Mouse (Mus musculus) subcutaneous adipose tissue, adult 2 months (tissue): ENCODE measurements around the gene Mecr. TPM values are rescaled to one million over a fixed set of nuclear protein-coding genes. Genes with fewer than 3 reads are reported as not detected.

ENCODE experiments used
- polyA plus RNA-seq: library from polyadenylated mRNA; depleted of rRNA; stranded (reverse); fragments of >200 nt; gene quantifications from 2 replicates; pipeline ENCODE4 v1.2.3, GENCODE M21; 2012; ENCODE audit warnings: low replicate concordance; rRNA removed

Gene Mecr
- polyA plus RNA-seq, result 73.3 and 164 TPM in 2 replicates

DNA sequence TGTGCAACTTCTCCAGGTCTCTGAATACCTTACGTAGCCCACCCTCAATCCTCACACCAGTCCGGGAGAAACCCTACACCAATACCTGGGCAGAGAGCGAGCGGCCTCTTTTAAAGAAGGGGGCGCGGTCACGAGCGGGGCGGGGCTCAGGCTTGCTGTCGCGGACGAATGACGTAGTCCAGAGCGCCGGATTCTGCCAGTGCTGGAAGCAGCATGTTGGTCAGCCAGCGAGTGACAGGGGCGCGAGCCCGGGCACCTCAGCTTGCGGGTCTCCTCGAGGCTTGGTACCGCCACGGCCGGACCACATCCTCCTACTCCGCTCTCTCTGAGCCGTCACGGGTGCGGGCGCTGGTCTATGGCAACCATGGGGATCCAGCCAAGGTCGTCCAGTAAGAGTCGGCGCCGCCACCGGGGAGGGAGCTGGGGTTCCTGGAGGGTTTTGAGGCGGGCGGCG is at the start of gene Mecr:
Gene Mecr, plus strand, starts transcription at position 181 of the 454 bp plus-strand sequence.

GRCm38 (mm10) chr4:131837872-131838524 is 5.3 kb upstream of the Mecr start, which contains the start of gene Ptpru:
TSS of gene Ptpru (minus strand) at chr4:131838288.

DNA sequence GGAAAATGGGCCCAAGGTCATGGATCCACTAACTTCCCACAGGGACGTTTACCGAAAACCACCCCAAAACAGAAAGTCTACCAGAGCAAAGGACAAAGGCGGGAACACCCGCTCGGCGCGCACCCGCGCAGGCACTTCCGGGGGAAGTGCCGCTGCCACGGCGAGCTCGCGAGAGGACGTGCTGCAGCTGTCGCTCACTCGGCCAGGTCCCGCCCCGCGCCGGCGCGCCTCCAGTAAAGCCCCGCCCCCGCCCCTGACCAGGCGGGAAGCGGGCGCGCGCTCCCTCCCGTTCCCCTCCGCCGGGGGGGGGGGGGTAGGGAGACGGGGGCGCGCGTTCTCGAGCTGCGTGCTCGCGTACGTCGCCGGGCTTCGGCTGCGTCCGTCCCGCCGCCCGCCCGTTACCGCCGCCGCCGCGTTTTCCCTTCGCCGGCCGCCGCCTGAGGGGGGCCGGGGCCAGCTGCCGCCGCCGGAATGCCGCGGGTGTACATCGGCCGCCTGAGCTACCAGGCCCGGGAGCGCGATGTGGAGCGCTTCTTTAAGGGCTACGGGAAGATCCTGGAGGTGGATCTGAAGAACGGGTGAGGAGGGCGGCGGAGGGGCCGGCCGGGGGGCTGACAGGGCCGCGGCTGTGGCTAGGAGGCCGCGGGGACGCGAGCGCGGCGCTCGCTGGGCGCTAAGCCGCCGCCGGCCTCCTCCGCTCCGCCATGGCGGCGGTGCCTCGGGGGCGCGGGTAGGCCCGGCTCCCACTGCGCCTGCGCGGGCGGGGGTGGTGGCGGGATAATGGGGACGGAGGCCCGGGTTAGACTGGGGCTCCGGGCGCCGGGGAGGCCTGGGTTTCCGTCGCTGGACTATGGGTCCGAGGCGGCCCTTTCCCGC is 30.3 kb downstream of the Mecr start, which contains the start of gene Srsf4:
Gene Srsf4, plus strand, starts transcription at position 325 of the 876 bp plus-strand sequence.

Other genes with a start within 250 kb of the Mecr start
- 6.0 and 38.2 TPM in 2 replicates for gene Ptpru, start 5.2 kb upstream of the Mecr start, polyA plus RNA-seq
- 30.8 and 52.7 TPM in 2 replicates for gene Srsf4, start 30.1 kb downstream of the Mecr start, polyA plus RNA-seq
- gene Tmem200b, start 78.3 kb downstream of the Mecr start, polyA plus RNA-seq, result 10.3 and 60.1 TPM in 2 replicates
- gene Gm10300, start 231.2 kb downstream of the Mecr start, polyA plus RNA-seq, result 0.17 and 0.37 TPM in 2 replicates
- 22.5 and 26.8 TPM in 2 replicates for gene Epb41, start 231.9 kb downstream of the Mecr start, polyA plus RNA-seq